Mouse (Mus musculus) adrenal gland, postnatal 10 days (tissue): ENCODE measurements around the gene Oprl1. TPM values are rescaled to one million over a fixed set of nuclear protein-coding genes. Genes with fewer than 3 reads are reported as not detected.

Experiments
- DNase-seq: peaks from one replicate; pipeline ENCODE4 v3.0.0; 2021; ENCODE audit warnings: mixed read lengths
- long read RNA-seq, 2 experiments: library from polyadenylated mRNA; stranded (forward); transcript quantifications; one replicate each; pipeline ENCODE4 v2.0.0; 2021
- total RNA-seq, 2 experiments: library from RNA; stranded (reverse); gene quantifications; 2 replicates each; pipeline ENCODE4 v1.2.3; 2021

The Oprl1 gene
- total RNA-seq: 1 to 10 TPM; 1.3 to 2.4 TPM
- long read RNA-seq, experiment 1, partial matches to known transcripts: 0 of 3 reads
- long read RNA-seq, experiment 1, other reads (novel, unspliced or antisense): 1 of 3 reads
- long read RNA-seq, experiment 2, partial matches to known transcripts: 1 of 1 reads
- long read RNA-seq, experiment 2, other reads (novel, unspliced or antisense): 0 of 1 reads

- no peak for DNase-seq
Measured at GRCm38 (mm10) chr2:181714903-181715326, at the start of gene Oprl1. Gene Oprl1 (plus strand): TSS chr2:181715016.

- peak; percentile 36 for DNase-seq
Measured at GRCm38 (mm10) chr2:181670285-181670912, 44.4 kb upstream of the Oprl1 start.

GRCm38 (mm10) chr2:181670913-181671311 lies 43.9 kb upstream of the Oprl1 start:
- no peak for DNase-seq

- DNase-seq: peak; percentile 73
Measured at GRCm38 (mm10) chr2:181671326-181671725, 43.5 kb upstream of the Oprl1 start, which contains the start of gene Sox18. Gene Sox18 (minus strand): TSS chr2:181671640.

GRCm38 (mm10) chr2:181671984-181672383 lies 42.8 kb upstream of the Oprl1 start:
- DNase-seq: no peak

- DNase-seq: peak; percentile 39
Measured at GRCm38 (mm10) chr2:181673501-181673900, 41.3 kb upstream of the Oprl1 start.

- DNase-seq: no peak
Measured at GRCm38 (mm10) chr2:181674934-181675333, 39.9 kb upstream of the Oprl1 start.

- DNase-seq: peak; percentile 77
Measured at GRCm38 (mm10) chr2:181675454-181675853, 39.4 kb upstream of the Oprl1 start.

GRCm38 (mm10) chr2:181676424-181676823 lies 38.4 kb upstream of the Oprl1 start:
- DNase-seq: no peak

GRCm38 (mm10) chr2:181677096-181677754 lies 37.6 kb upstream of the Oprl1 start:
- DNase-seq: peak; percentile 47

GRCm38 (mm10) chr2:181677755-181678098 lies 37.1 kb upstream of the Oprl1 start:
- DNase-seq: peak; percentile 45

GRCm38 (mm10) chr2:181678780-181679179 lies 36.0 kb upstream of the Oprl1 start:
- DNase-seq: peak; percentile 79

- DNase-seq: peak; percentile 82
Measured at GRCm38 (mm10) chr2:181679951-181680715, 34.7 kb upstream of the Oprl1 start, which contains the start of gene Tcea2. Gene Tcea2 (plus strand): TSS chr2:181680310.

- DNase-seq: no peak
Measured at GRCm38 (mm10) chr2:181680716-181681117, 34.1 kb upstream of the Oprl1 start.

GRCm38 (mm10) chr2:181681978-181682377 lies 32.8 kb upstream of the Oprl1 start:
- DNase-seq: no peak

- DNase-seq: no peak
Measured at GRCm38 (mm10) chr2:181683381-181683780, 31.4 kb upstream of the Oprl1 start.

GRCm38 (mm10) chr2:181684713-181685112 lies 30.1 kb upstream of the Oprl1 start:
- DNase-seq: no peak

GRCm38 (mm10) chr2:181685686-181686085 lies 29.1 kb upstream of the Oprl1 start:
- no peak for DNase-seq

- no peak for DNase-seq
Measured at GRCm38 (mm10) chr2:181687586-181687985, 27.2 kb upstream of the Oprl1 start.

- DNase-seq: no peak
Measured at GRCm38 (mm10) chr2:181689466-181690160, 25.2 kb upstream of the Oprl1 start.

GRCm38 (mm10) chr2:181691083-181691482 lies 23.7 kb upstream of the Oprl1 start:
- DNase-seq: no peak

- no peak for DNase-seq
Measured at GRCm38 (mm10) chr2:181691571-181691970, 23.2 kb upstream of the Oprl1 start.
